Mouse (Mus musculus) intestine, postnatal 0 days (tissue): Measurements from ENCODE around the gene Rragd. TPM values are rescaled to one million over a fixed set of nuclear protein-coding genes. Genes with fewer than 3 reads are reported as not detected.

Experiments used
- ATAC-seq: fragments of 200-750 bp; cut with Nextera tagmentation; 2 replicates; pipeline ENCODE4 v1.8.0; 2017; ENCODE audit warnings: mild to moderate bottlenecking, moderate TSS enrichment, moderate library complexity
- H3K27ac ChIP-seq: fragments of 300-500 bp; sonication (generic); 2 replicates; pipeline ENCODE4 v1.5.1; 2014; ENCODE audit warnings: mild to moderate bottlenecking, low read depth, low read length, moderate library complexity
- H3K27me3 ChIP-seq: fragments of 300-500 bp; sonication (generic); replicated peaks from 2 replicates; pipeline ENCODE4 v1.6.1; 2014; ENCODE audit warnings: low read length, mixed read lengths; ENCODE audit not compliant: control insufficient read depth, insufficient read depth
- H3K36me3 ChIP-seq: fragments of 300-500 bp; sonication (generic); 2 replicates; pipeline ENCODE4 v1.6.1; 2014; ENCODE audit warnings: mild to moderate bottlenecking, moderate library complexity; ENCODE audit not compliant: control insufficient read depth, insufficient read depth
- H3K4me1 ChIP-seq: fragments of 300-500 bp; sonication (generic); replicated peaks from 2 replicates; pipeline ENCODE4 v1.6.1; 2014; ENCODE audit warnings: antibody characterized with exemption, low read length, mixed read lengths; ENCODE audit not compliant: control insufficient read depth, insufficient read depth
- H3K4me2 ChIP-seq: fragments of 300-500 bp; sonication (generic); replicated peaks from 2 replicates; pipeline ENCODE4 v1.6.1; 2014; ENCODE audit warnings: low read depth, mild to moderate bottlenecking, moderate library complexity
- H3K4me3 ChIP-seq: fragments of 300-500 bp; sonication (generic); 2 replicates; pipeline ENCODE4 v1.5.1; 2014; ENCODE audit warnings: low read depth, low read length
- H3K9ac ChIP-seq: fragments of 300-500 bp; sonication (generic); 2 replicates; pipeline ENCODE4 v1.6.1; 2014; ENCODE audit warnings: mild to moderate bottlenecking, low read depth, low read length
- H3K9me3 ChIP-seq: fragments of 300-500 bp; sonication (generic); 2 replicates; pipeline ENCODE4 v1.6.1; 2016; ENCODE audit warnings: mixed run types; ENCODE audit not compliant: control insufficient read depth
- CTCF ChIP-seq: sonication (generic); IDR thresholded peaks from 2 replicates; pipeline ENCODE4 v1.5.1; 2016; ENCODE audit warnings: low read depth, mild to moderate bottlenecking, control low read depth, antibody characterized with exemption, moderate library complexity
- WGBS: fragments of 180-500 bp; shearing (Covaris S2); extraction: QIAGEN DNeasy Blood & Tissue Kit; methylation state at CpG from one replicate; pipeline ENCODE4 v1.1.7; 2014; 5-methylcytosine and 5-hydroxymethylcytosine counted together
- polyA plus RNA-seq: library from polyadenylated mRNA; unstranded; fragments of >200 nt; fragmentation: Nextera tagmentation; extraction: Ambion mirVana; gene quantifications from 2 replicates; pipeline ENCODE4 v1.2.1, GENCODE M21; 2015

Gene Rragd
- polyA plus RNA-seq, 1 experiment from 2014 or later, result 51.9 TPM

DNA sequence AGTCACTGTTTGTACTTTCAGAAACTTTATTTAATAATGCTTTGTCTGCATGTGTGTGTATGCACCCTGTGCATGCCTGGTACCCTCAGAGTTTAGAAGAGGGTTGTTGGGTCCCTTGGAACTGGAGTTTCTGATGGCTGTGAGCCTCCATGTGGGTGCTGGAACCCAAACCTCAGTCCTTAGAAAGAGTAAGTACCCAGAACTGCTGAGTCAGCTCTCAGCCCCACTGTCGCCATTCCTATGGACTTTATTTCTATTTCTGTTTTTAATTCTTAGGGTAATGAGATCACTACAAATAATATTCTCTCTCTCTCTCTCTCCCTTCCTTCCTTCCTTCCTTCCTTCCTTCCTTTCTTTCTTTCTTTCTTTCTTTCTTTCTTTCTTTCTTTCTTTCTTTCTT lies 27.2 kb downstream of the Rragd start:
- Histone ChIP-seq H3K36me3 (peaks cover 15% of the 10 kb centered on the region; the same call in 1 of the 2 replicates), H3K9ac (no peak overlapping the region), H3K9me3 (peaks cover 6% of the 10 kb centered on the region; the same call in 1 of the 2 replicates), H3K4me3 (no peak overlapping the region), H3K4me1 (no peaks in the 10 kb centered on the region), H3K4me2 (no peak overlapping the region), H3K27ac (no peak overlapping the region), H3K27me3 (no peaks in the 10 kb centered on the region)
- TF ChIP-seq CTCF, result no peak
- no peak for ATAC-seq
- WGBS, result 93% methylated on average over 1 of the region's 1 CpGs

DNA sequence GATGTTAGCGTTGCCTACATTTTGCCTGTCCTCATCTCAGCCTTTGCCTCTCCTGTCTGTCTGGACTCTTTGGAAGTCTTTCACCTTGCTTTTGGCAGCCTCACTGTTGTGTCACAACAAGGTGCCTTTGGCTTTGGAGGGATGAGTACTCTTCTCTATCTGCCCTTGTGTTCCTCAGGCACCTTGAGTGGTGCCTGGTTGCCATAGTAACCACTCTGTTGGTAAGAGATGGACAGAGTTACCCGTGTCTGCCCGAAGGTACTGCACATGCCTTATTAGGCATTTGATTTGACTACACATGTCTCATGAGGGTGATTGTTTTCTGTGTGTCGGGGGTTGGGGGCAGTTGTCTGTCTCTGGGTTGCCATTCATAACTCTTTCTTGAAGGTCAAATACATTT lies 29.6 kb downstream of the Rragd start:
- Histone ChIP-seq H3K4me1 (no peaks in the 10 kb centered on the region), H3K4me3 (no peak overlapping the region), H3K27ac (no peak overlapping the region), H3K27me3 (no peaks in the 10 kb centered on the region), H3K36me3 (peaks cover 15% of the 10 kb centered on the region; the same call in 1 of the 2 replicates), H3K9me3 (peaks cover 6% of the 10 kb centered on the region; the same call in 1 of the 2 replicates), H3K9ac (no peak overlapping the region), H3K4me2 (no peak overlapping the region)
- no peak for ATAC-seq
- TF ChIP-seq CTCF, result no peak
- 84% methylated on average over 4 of the region's 4 CpGs for WGBS

DNA sequence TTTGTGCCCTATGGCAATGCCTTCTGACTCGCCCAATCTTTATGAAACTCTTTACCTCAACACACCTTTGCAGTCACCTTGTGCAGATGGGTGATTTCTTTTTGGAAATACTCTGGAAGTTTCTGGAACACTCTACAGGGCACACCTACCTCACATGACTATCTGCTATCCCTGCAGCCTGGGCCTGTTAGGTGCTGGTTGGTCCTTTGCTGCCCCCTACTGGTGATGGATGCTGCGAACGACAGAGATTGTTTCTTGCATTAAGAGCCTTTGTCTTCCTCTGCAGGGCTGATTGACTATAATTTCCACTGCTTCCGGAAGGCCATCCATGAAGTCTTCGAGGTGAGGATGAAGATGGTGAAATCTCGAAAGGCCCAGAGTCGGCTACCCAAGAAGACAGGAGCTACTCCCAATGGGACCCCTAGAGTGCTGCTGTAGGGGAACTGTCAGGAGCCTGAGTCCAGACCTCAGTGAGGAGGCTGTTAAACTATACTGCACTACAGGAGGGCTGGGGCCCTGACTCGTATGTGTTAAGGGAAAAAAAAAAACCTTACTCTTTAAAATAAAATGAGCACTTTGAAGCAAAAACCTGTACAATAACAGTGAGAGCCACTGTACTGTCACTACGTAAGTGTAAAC lies 35.6 kb downstream of the Rragd start:
- no peak overlapping the region for H3K4me2 ChIP-seq
- peaks cover 17% of the 10 kb centered on the region; the same call in 1 of the 2 replicates for H3K36me3 ChIP-seq
- no peaks in the 10 kb centered on the region for H3K27me3 ChIP-seq
- H3K9ac ChIP-seq, result no peak overlapping the region
- no peak overlapping the region for H3K4me3 ChIP-seq
- H3K27ac ChIP-seq, result no peak overlapping the region
- ATAC-seq, result peak; percentile 41; the same call in 1 of the 2 replicates
- peak; percentile 98 for TF ChIP-seq CTCF
- peaks cover 6% of the 10 kb centered on the region; the same call in 1 of the 2 replicates for H3K9me3 ChIP-seq
- WGBS, result 50% methylated on average over 9 of the region's 9 CpGs
- no peaks in the 10 kb centered on the region for H3K4me1 ChIP-seq

DNA sequence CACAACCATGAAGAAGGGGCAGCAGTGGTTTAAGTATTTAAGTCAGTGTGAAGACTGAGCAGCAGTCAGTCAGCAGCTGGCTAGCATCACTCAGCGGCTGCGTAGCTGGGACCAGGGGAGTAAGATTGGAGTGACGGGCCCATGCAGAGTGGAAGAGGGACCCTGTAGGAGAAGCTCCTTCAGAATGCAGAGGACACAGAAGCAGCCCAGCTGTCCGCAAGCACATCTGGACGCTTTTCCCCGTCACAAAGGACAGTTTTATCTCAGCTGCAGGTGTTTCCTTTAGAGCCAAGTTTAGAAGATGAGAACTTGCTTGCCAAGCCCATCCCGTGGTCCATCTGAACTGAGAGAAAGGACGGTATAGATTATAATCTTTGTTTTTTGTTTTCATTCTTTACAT lies 41.6 kb downstream of the Rragd start:
- Histone ChIP-seq H3K4me1 (no peaks in the 10 kb centered on the region), H3K9ac (no peak overlapping the region), H3K27me3 (no peaks in the 10 kb centered on the region), H3K36me3 (0 out of 2 replicates have a peak, but pooled peaks cover 11% of the 10 kb centered on the region), H3K4me3 (no peak overlapping the region), H3K4me2 (no peak overlapping the region), H3K9me3 (no peaks in the 10 kb centered on the region), H3K27ac (no peak overlapping the region)
- no peak for TF ChIP-seq CTCF
- 80% methylated on average over 8 of the region's 8 CpGs for WGBS
- no peak for ATAC-seq

DNA sequence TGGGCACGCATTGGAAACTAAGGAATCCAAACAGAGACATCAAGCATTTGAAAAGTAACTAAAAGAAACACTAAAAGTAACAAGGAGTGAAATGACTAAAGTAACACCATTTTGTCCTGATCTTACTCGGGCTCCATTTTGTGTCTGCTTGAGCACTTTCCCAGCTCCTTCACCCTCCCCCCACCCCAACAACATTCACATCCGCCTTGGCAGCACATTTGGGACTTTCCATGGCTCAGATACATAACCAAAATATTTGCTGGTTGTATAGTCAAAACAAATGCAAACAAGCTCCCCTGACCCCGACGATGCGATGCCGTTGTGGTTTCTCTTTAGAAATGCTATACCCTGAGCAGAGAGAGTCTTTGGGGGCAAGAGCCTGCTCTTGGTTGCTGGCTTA lies 46.3 kb downstream of the Rragd start:
- 0 out of 2 replicates have a peak, but pooled peaks cover 4% of the 10 kb centered on the region for H3K4me1 ChIP-seq
- H3K27me3 ChIP-seq, result no peaks in the 10 kb centered on the region
- no peak for ATAC-seq
- TF ChIP-seq CTCF, result no peak
- H3K9me3 ChIP-seq, result no peaks in the 10 kb centered on the region
- WGBS, result 89% methylated on average over 7 of the region's 7 CpGs
- no peak overlapping the region for H3K4me3 ChIP-seq
- no peak overlapping the region for H3K4me2 ChIP-seq
- H3K27ac ChIP-seq, result no peak overlapping the region
- H3K9ac ChIP-seq, result no peak overlapping the region
- H3K36me3 ChIP-seq, result 0 out of 2 replicates have a peak, but pooled peaks cover 3% of the 10 kb centered on the region

DNA sequence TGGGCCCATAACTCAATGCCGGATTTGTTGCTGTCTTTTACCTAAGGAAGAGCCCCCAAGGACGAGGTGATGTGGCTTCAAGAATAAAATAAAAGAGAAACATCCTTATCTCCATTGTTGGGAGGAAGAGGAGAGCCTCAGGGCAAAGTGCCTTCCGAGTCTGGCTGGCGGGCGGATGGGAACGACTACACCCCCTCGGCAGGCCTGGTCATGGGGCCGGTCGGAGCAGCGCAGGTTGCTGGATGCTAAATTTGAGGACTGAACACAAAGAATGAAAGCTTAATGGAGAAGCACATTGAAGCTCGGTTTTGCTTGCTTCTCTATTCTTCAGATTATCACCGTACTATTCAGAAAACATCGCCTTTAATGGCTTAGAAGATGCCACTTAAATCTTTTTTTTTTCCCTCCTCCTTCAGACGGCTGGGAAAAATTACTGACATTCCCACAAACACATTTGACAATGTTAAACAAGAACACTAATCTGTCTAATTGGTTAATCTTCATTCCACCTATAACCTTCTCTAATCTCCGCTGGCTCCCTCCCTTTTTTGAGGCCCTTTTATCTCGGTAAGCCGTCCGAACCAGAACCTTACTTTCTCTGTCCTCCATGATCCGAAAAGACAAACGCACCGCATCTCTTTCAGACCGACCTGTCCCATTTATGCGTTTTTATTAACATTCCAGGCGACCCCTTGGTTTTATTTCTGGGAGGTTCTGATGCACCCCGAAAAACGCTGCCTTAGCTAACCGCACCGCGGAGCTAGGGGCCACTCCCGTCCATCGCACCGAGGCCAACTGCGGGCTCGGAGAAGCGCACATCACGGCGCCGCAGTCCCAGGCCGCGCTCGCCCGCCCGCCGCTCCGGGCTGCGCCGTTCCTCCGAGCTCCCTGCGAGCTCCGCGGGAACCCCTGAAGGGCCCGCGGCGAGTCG lies 47.7 kb downstream of the Rragd start:
- H3K36me3 ChIP-seq, result 0 out of 2 replicates have a peak, but pooled peaks cover 3% of the 10 kb centered on the region

More for the DNA sequence above, 47.7 kb downstream of the Rragd start:
- Histone ChIP-seq H3K4me1 (0 out of 2 replicates have a peak, but pooled peaks cover 4% of the 10 kb centered on the region), H3K9me3 (no peaks in the 10 kb centered on the region), H3K4me2 (peak overlapping the region; percentile 83), H3K27ac (peak overlapping the region; percentile 99), H3K4me3 (peak overlapping the region; percentile 84), H3K27me3 (no peaks in the 10 kb centered on the region), H3K9ac (peak overlapping the region; percentile 95)
- TF ChIP-seq CTCF, result 0 out of 2 replicates have a peak, but pooled peaks have one; percentile 19
- WGBS, result 2% methylated on average over 55 of the region's 55 CpGs
- peak; percentile 69 for ATAC-seq
